Mouse (Mus musculus): ENCODE results near the gene Tmem165. TPM values are rescaled to one million over a fixed set of nuclear protein-coding genes. Genes with fewer than 3 reads are reported as not detected.

Tmem165 gene
- 54.4 TPM for polyA plus RNA-seq (2014; fragmentation: Illumina TruSeq; extraction: RNeasy Lipid Tissue Mini Kit (QIAGEN cat#74804); ENCODE audit: low read depth, low replicate concordance)

GRCm38 (mm10) chr5:76183750-76184261, at the start of gene Tmem165:
Tmem165 (plus strand) TSS chr5:76183880.

GRCm38 (mm10) chr5:76139808-76140729, 43.6 kb upstream of the Tmem165 start, which contains the start of gene Srd5a3:
Srd5a3 (plus strand) TSS chr5:76140271.

Other genes with a start within 250 kb of the Tmem165 start
- 29.5 TPM for gene Kdr, start 205.4 kb upstream of the Tmem165 start, polyA plus RNA-seq (2014; fragmentation: Illumina TruSeq; extraction: RNeasy Lipid Tissue Mini Kit (QIAGEN cat#74804); ENCODE audit: low read depth, low replicate concordance)
- 28.1 TPM for gene Srd5a3, start 43.6 kb upstream of the Tmem165 start, polyA plus RNA-seq (2014; fragmentation: Illumina TruSeq; extraction: RNeasy Lipid Tissue Mini Kit (QIAGEN cat#74804); ENCODE audit: low read depth, low replicate concordance)
- gene Clock, start 120.9 kb downstream of the Tmem165 start, polyA plus RNA-seq (2014; fragmentation: Illumina TruSeq; extraction: RNeasy Lipid Tissue Mini Kit (QIAGEN cat#74804); ENCODE audit: low read depth, low replicate concordance): 15.0 TPM
- gene Pdcl2, start 147.3 kb downstream of the Tmem165 start, polyA plus RNA-seq (2014; fragmentation: Illumina TruSeq; extraction: RNeasy Lipid Tissue Mini Kit (QIAGEN cat#74804); ENCODE audit: low read depth, low replicate concordance): 13.0 TPM
- not detected for gene Nmu, start 179.9 kb downstream of the Tmem165 start, polyA plus RNA-seq (2014; fragmentation: Illumina TruSeq; extraction: RNeasy Lipid Tissue Mini Kit (QIAGEN cat#74804); ENCODE audit: low read depth, low replicate concordance)